Mouse (Mus musculus): ENCODE results near the gene Myo9b. TPM values are rescaled to one million over a fixed set of nuclear protein-coding genes. Genes with fewer than 3 reads are reported as not detected.

The Myo9b gene
- total and polyA plus RNA-seq, 2 experiments: 7.6 to 8.6 TPM

DNA sequence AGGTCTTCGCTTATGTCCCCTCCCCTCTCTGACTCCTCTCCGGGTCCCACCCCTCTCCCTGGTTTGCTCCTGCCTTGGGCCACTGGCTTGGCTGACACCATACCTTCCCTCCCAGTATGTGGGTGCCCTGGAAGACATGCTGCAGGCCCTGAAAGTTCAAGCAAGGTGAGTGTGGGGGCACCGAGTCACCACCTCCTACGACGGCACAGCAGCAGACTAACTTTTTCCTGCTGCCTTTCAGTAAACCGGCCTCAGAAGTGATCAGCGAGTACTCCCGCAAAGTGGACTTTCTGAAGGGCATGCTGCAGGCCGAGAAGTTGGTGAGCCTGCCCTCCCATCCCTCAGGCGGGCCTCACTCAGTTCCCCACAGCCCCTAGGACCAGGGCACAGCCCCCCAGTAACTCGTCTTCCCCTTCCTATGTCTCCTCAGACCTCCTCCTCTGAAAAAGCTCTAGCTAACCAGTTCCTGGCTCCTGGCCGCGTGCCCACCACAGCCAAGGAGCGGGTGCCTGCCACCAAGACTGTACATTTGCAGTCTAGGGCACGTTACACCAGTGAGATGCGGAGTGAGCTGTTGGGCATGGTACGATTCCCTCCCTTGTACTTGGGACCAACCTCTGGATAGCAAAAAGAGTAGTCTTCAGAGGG lies 95.1 kb downstream of the Myo9b start:
- H3K27ac ChIP-seq (replicated peaks; ENCODE audit: insufficient read depth, low read depth, low read length): peak overlapping the region; percentile 65
- no peaks in the 10 kb centered on the region for H3K36me3 ChIP-seq (ENCODE audit: control insufficient read depth, insufficient read depth, low read length)
- H3K9ac ChIP-seq (ENCODE audit: low read depth, low read length): peak overlapping the region; percentile 72
- DNase-seq (ENCODE audit: extremely low read depth, low read depth, low spot score): no peak
- no peaks in the 10 kb centered on the region for H3K27me3 ChIP-seq (ENCODE audit: control insufficient read depth, insufficient read depth, low read length)
- H3K4me3 ChIP-seq (ENCODE audit: insufficient read depth, low read depth, low read length): peak overlapping the region; percentile 71
- TF ChIP-seq CTCF (IDR thresholded peaks at IDR 0.05; ENCODE audit: low read depth, low read length) (no peak), POLR2A (IDR thresholded peaks at IDR 0.05; ENCODE audit: extremely low read depth, insufficient read depth, low read length) (0 out of 2 replicates have a peak, but pooled peaks have one; percentile 1)
- H3K4me1 ChIP-seq (ENCODE audit: control insufficient read depth, insufficient read depth, low read length): peaks cover 10% of the 10 kb centered on the region
- WGBS: 29% methylated on average over 17 of the region's 17 CpGs
- H3K79me2 ChIP-seq (ENCODE audit: control insufficient read depth, insufficient read depth, low read length): peaks cover 3% of the 10 kb centered on the region; the same call in 1 of the 2 replicates

DNA sequence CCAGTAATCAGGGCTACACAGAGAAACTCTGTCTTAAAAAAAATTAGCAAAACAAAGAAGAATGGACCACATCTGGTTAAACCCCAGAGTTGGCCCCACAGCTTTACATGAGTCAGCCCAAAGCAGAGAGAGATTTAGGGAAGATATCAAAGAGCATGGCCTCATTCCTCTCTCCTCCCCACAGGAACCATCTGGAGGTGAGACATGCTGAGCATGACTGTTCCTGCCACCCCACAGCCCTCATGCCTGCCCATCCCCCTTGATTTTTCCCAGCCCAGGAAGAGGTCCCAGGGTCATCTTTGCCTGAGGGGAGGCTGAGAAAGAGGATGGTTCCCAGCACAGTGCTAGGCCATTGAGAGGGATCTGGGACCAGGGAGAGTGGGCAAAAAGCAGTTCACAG lies 95.9 kb downstream of the Myo9b start:
- Histone ChIP-seq H3K79me2 (ENCODE audit: control insufficient read depth, insufficient read depth, low read length) (peaks cover 3% of the 10 kb centered on the region; the same call in 1 of the 2 replicates), H3K9ac (ENCODE audit: low read depth, low read length) (no peak overlapping the region), H3K4me1 (ENCODE audit: control insufficient read depth, insufficient read depth, low read length) (peaks cover 12% of the 10 kb centered on the region), H3K36me3 (ENCODE audit: control insufficient read depth, insufficient read depth, low read length) (no peaks in the 10 kb centered on the region), H3K27me3 (ENCODE audit: control insufficient read depth, insufficient read depth, low read length) (no peaks in the 10 kb centered on the region), H3K4me3 (ENCODE audit: insufficient read depth, low read depth, low read length) (no peak overlapping the region), H3K27ac (replicated peaks; ENCODE audit: insufficient read depth, low read depth, low read length) (no peak overlapping the region)
- no peak for TF ChIP-seq POLR2A (IDR thresholded peaks at IDR 0.05; ENCODE audit: extremely low read depth, insufficient read depth, low read length)
- no peak for DNase-seq (ENCODE audit: extremely low read depth, low read depth, low spot score)

DNA sequence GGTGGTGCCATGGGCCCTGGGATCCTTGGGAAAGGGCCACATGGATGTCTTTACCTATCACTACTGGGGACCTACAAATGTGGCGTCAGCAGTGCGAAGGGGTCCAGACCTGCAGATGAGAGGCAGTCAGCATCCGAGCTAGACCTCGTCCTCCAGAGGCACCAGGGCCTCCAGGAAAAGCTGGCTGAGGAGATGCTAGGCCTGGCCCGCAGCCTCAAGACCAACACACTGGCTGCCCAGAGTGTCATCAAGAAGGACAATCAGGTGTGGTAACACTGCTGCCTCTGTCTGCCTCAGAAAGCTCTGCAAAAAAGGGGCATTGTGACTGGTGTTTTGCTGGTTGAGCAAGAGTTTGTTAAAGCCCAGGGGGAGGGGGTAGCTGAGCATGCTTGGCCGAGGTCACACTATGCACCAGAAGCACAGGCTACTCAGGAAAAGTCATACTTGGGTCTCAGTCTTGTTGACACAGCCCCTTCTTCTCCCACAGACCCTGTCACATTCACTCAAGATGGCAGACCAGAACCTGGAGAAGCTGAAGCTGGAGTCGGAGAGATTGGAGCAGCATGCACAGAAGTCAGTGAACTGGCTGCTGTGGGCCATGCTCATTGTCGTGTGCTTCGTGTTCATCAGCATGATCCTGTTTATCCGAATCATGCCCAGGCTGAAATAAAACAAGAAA lies 96.7 kb downstream of the Myo9b start:
- no peak for DNase-seq (ENCODE audit: extremely low read depth, low read depth, low spot score)
- H3K27ac ChIP-seq (replicated peaks; ENCODE audit: insufficient read depth, low read depth, low read length): no peak overlapping the region
- TF ChIP-seq CTCF (IDR thresholded peaks at IDR 0.05; ENCODE audit: low read depth, low read length): no peak
- TF ChIP-seq POLR2A (IDR thresholded peaks at IDR 0.05; ENCODE audit: extremely low read depth, insufficient read depth, low read length): no peak
- no peaks in the 10 kb centered on the region for H3K27me3 ChIP-seq (ENCODE audit: control insufficient read depth, insufficient read depth, low read length)
- H3K9ac ChIP-seq (ENCODE audit: low read depth, low read length): no peak overlapping the region
- H3K36me3 ChIP-seq (ENCODE audit: control insufficient read depth, insufficient read depth, low read length): peaks cover 3% of the 10 kb centered on the region; the same call in 1 of the 2 replicates
- no peak overlapping the region for H3K4me3 ChIP-seq (ENCODE audit: insufficient read depth, low read depth, low read length)
- peaks cover 3% of the 10 kb centered on the region; the same call in 1 of the 2 replicates for H3K79me2 ChIP-seq (ENCODE audit: control insufficient read depth, insufficient read depth, low read length)
- peaks cover 12% of the 10 kb centered on the region for H3K4me1 ChIP-seq (ENCODE audit: control insufficient read depth, insufficient read depth, low read length)
- WGBS: 94% methylated on average over 10 of the region's 10 CpGs

DNA sequence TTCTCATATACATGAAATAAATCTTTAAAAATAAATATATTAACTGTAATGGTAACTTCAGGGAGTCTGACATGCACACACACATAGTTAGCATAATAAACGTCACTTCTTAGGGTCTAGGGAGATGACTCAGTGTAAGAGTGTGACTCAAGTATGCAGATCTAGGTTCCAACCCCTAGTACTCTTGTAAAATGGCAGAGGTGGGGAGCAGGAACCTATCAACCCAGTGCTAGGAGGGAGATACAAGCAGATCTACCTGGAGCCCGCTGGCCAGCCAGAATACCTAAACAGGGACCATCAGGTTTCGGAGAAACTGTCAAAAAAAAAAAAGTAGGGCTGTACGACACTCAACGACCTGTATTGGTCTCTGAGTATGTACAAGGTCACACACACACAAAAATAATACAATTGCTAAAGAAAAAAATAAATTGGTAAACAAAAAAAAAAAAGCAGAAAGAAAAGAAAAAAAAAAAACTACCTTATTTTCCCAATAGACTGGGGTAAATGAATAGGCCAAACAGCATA lies 98.3 kb downstream of the Myo9b start:
- H3K4me3 ChIP-seq (ENCODE audit: insufficient read depth, low read depth, low read length): no peak overlapping the region

DNA sequence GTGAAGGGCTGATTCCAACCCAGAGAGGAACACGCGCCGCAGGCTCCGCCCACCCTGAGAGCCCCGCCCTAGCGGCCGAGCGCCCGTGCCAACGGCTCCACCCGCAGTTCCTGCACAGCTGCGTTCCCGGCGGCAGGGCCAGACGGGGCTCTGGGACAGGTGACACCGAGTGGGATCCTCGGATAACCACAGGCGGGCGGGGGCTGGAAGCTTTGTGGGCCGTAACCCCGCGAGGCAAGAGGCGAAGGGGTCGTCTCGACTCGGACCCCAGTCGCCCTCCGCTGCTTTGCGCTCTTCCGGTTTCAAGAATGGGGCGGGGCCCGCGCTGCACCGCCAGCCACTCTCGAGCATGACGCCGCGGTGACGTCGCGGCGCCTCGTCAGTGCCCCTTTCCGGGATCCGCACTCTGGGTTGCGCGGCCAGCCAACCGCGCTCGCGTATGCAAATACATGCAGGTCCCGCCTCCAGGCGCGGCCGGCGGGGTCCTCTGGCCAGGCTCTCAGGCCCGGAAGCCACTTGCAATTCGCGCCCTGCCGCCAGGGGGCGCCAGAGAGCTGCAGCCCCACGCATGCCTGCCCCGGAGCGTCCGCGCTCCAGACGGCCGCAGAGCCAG lies 98.8 kb downstream of the Myo9b start, which contains the start of gene Ocel1:
Gene Ocel1, plus strand, starts transcription at position 63 of the 613 bp plus-strand sequence.
- H3K4me1 ChIP-seq (ENCODE audit: control insufficient read depth, insufficient read depth, low read length): peaks cover 24% of the 10 kb centered on the region
- under 1% methylated on average over 68 of the region's 68 CpGs for WGBS

More for the DNA sequence above, 98.3 kb downstream of the Myo9b start:
- Histone ChIP-seq H3K9ac (ENCODE audit: low read depth, low read length) (0 out of 2 replicates have a peak overlapping the region, but pooled peaks have one; percentile 13), H3K27me3 (ENCODE audit: control insufficient read depth, insufficient read depth, low read length) (no peaks in the 10 kb centered on the region), H3K79me2 (ENCODE audit: control insufficient read depth, insufficient read depth, low read length) (peaks cover 6% of the 10 kb centered on the region; the same call in 1 of the 2 replicates), H3K27ac (replicated peaks; ENCODE audit: insufficient read depth, low read depth, low read length) (peak overlapping the region; percentile 38), H3K36me3 (ENCODE audit: control insufficient read depth, insufficient read depth, low read length) (peaks cover 11% of the 10 kb centered on the region; the same call in 1 of the 2 replicates), H3K4me1 (ENCODE audit: control insufficient read depth, insufficient read depth, low read length) (peaks cover 21% of the 10 kb centered on the region)
- no peak for TF ChIP-seq CTCF (IDR thresholded peaks at IDR 0.05; ENCODE audit: low read depth, low read length)
- no peak for TF ChIP-seq POLR2A (IDR thresholded peaks at IDR 0.05; ENCODE audit: extremely low read depth, insufficient read depth, low read length)
- no peak for DNase-seq (ENCODE audit: extremely low read depth, low read depth, low spot score)
- WGBS: 14% methylated on average over 5 of the region's 5 CpGs

More for the DNA sequence above, 98.8 kb downstream of the Myo9b start, which contains the start of gene Ocel1:
- Histone ChIP-seq H3K27ac (replicated peaks; ENCODE audit: insufficient read depth, low read depth, low read length) (peak within 1 kb of the TSS; percentile 95), H3K79me2 (ENCODE audit: control insufficient read depth, insufficient read depth, low read length) (peaks cover 12% of the 10 kb centered on the region), H3K36me3 (ENCODE audit: control insufficient read depth, insufficient read depth, low read length) (peaks cover 11% of the 10 kb centered on the region; the same call in 1 of the 2 replicates), H3K4me3 (ENCODE audit: insufficient read depth, low read depth, low read length) (peak within 1 kb of the TSS; percentile 83), H3K9ac (ENCODE audit: low read depth, low read length) (peak within 1 kb of the TSS; percentile 91), H3K27me3 (ENCODE audit: control insufficient read depth, insufficient read depth, low read length) (no peaks in the 10 kb centered on the region)
- DNase-seq (ENCODE audit: extremely low read depth, low read depth, low spot score): peak; percentile 89
- TF ChIP-seq CTCF (IDR thresholded peaks at IDR 0.05; ENCODE audit: low read depth, low read length) (peak; percentile 94), POLR2A (IDR thresholded peaks at IDR 0.05; ENCODE audit: extremely low read depth, insufficient read depth, low read length) (peak; percentile 72; the same call in 1 of the 2 replicates)
